Mouse (Mus musculus) activated CD4-positive, CD25-positive, alpha-beta regulatory T cell, adult 4 months (primary cell): Measurements from ENCODE around the gene Tead4. TPM values are rescaled to one million over a fixed set of nuclear protein-coding genes. Genes with fewer than 3 reads are reported as not detected.
"Not testable (repeated sequence)": the region's sequence is repeated elsewhere in the genome, so short reads cannot be mapped to it uniquely, and the experiment has no call there.

Experiments used
- ATAC-seq: one replicate; pipeline ENCODE4 v1.8.0; 2017
- polyA plus RNA-seq, 2 experiments: library from polyadenylated mRNA; unstranded; fragments of 100-300 nt; shearing (Covaris generic); gene quantifications; one replicate each; pipeline ENCODE4 v1.2.1; 2017

Gene Tead4
- polyA plus RNA-seq, 2 experiments from 2014 or later, result not detected

- ATAC-seq, result no peak
Measured at GRCm38 (mm10) chr6:128234206-128234605, 66.4 kb downstream of the Tead4 start.

- ATAC-seq, result no peak
Measured at GRCm38 (mm10) chr6:128232216-128232615, 68.4 kb downstream of the Tead4 start.

- ATAC-seq, result no peak
Measured at GRCm38 (mm10) chr6:128231741-128232140, 68.9 kb downstream of the Tead4 start.

GRCm38 (mm10) chr6:128227438-128228017 lies 73.1 kb downstream of the Tead4 start:
- ATAC-seq, result no peak

- ATAC-seq, result no peak
Measured at GRCm38 (mm10) chr6:128226941-128227340, 73.7 kb downstream of the Tead4 start.

GRCm38 (mm10) chr6:128225846-128226176 lies 74.8 kb downstream of the Tead4 start:
- no peak for ATAC-seq

- no peak for ATAC-seq
Measured at GRCm38 (mm10) chr6:128225009-128225845, 75.4 kb downstream of the Tead4 start.

- no peak for ATAC-seq
Measured at GRCm38 (mm10) chr6:128223159-128223558, 77.5 kb downstream of the Tead4 start.

- ATAC-seq, result not testable (repeated sequence)
Measured at GRCm38 (mm10) chr6:128215004-128215403, 85.6 kb downstream of the Tead4 start.

- not testable (repeated sequence) for ATAC-seq
Measured at GRCm38 (mm10) chr6:128209199-128209598, 91.4 kb downstream of the Tead4 start.

GRCm38 (mm10) chr6:128208491-128209170 lies 92.0 kb downstream of the Tead4 start:
- no peak for ATAC-seq

GRCm38 (mm10) chr6:128203557-128203956 lies 97.1 kb downstream of the Tead4 start:
- ATAC-seq, result no peak

GRCm38 (mm10) chr6:128200847-128201640 lies 99.6 kb downstream of the Tead4 start:
- peak; percentile 7 for ATAC-seq

- peak; percentile 97 for ATAC-seq
Measured at GRCm38 (mm10) chr6:128200116-128200846, 100.3 kb downstream of the Tead4 start.

- ATAC-seq, result no peak
Measured at GRCm38 (mm10) chr6:128183521-128183920, 117.1 kb downstream of the Tead4 start.

- no peak for ATAC-seq
Measured at GRCm38 (mm10) chr6:128181176-128181575, 119.4 kb downstream of the Tead4 start.

- ATAC-seq, result no peak
Measured at GRCm38 (mm10) chr6:128179651-128180050, 121.0 kb downstream of the Tead4 start.

- no peak for ATAC-seq
Measured at GRCm38 (mm10) chr6:128179247-128179646, 121.4 kb downstream of the Tead4 start.

- no peak for ATAC-seq
Measured at GRCm38 (mm10) chr6:128178681-128179080, 121.9 kb downstream of the Tead4 start.
